In genomic region chr6:125325337-125325736, GRCm38 (mm10) we compare ENCODE assay signal across 19 mouse cellular contexts. TPM values are rescaled to one million over a fixed set of nuclear protein-coding genes. Genes with fewer than 3 reads are reported as not detected.
A peak's percentile ranks its signal among the peaks of the same experiment; 100 is the strongest.
DNase-seq lines count a peak whose midpoint lies in the region; ATAC-seq and TF ChIP-seq lines count a peak whose summit lies in the region.
"Had no signal": no experiment of that assay in that cellular context is flagged by ENCODE, and none has a peak within 500 bp of the region (broad histone marks: within the 10 kb centered on the region; RNA-seq: fewer than 3 reads in every experiment).

No protein-coding gene starts in this region.

- peaks cover 25% of the 10 kb centered on the region for H3K4me1 ChIP-seq in hindbrain, embryonic 10.5 days (replicated peaks)
- H3K4me1 ChIP-seq in hindbrain, embryonic 13.5 days (replicated peaks): peaks cover 10% of the 10 kb centered on the region
- no peaks in the 10 kb centered on the region for H3K4me1 ChIP-seq in lung, postnatal 0 days (ENCODE audit: insufficient read depth, low read depth, low read length)
- peaks cover 8% of the 10 kb centered on the region; the same call in 1 of the 2 replicates for H3K4me1 ChIP-seq in liver, postnatal 0 days (ENCODE audit: insufficient read depth)

- H3K9me3 ChIP-seq in hindbrain, embryonic 10.5 days: no peaks in the 10 kb centered on the region
- H3K9me3 ChIP-seq in hindbrain, embryonic 13.5 days: no peaks in the 10 kb centered on the region
- H3K9me3 ChIP-seq in lung, postnatal 0 days (ENCODE audit: low read length): no peaks in the 10 kb centered on the region
- no peaks in the 10 kb centered on the region for H3K9me3 ChIP-seq in liver, postnatal 0 days (ENCODE audit: low read length)
- H3K9me3 ChIP-seq: megakaryocyte, embryonic 14.5 days had no signal

- no peak overlapping the region for H3K4me3 ChIP-seq in hindbrain, embryonic 10.5 days
- no peak overlapping the region for H3K4me3 ChIP-seq in hindbrain, embryonic 13.5 days
- H3K4me3 ChIP-seq in lung, postnatal 0 days (ENCODE audit: low read depth, low read length): peak overlapping the region; percentile 10
- H3K4me3 ChIP-seq in liver, postnatal 0 days (ENCODE audit: low read depth, low read length): no peak overlapping the region
- H3K4me3 ChIP-seq: gastrocnemius, adult 2 months; megakaryocyte, embryonic 14.5 days had no signal

- 80% methylated on average over 6 of the region's 6 CpGs for WGBS in hindbrain, embryonic 10.5 days
- WGBS in hindbrain, embryonic 13.5 days: 68% methylated on average over 6 of the region's 6 CpGs
- WGBS in lung, postnatal 0 days: 36% methylated on average over 6 of the region's 6 CpGs
- 41% methylated on average over 6 of the region's 6 CpGs for WGBS in liver, postnatal 0 days (ENCODE audit: insufficient replicate concordance)

- no peak overlapping the region for H3K9ac ChIP-seq in hindbrain, embryonic 13.5 days
- H3K9ac ChIP-seq in lung, postnatal 0 days (replicated peaks; ENCODE audit: low read depth): no peak overlapping the region; the same call in 1 of the 2 replicates
- H3K9ac ChIP-seq in liver, postnatal 0 days (replicated peaks): no peak overlapping the region
- H3K9ac ChIP-seq: liver, embryonic 14.5 days had no signal

- no peak for TF ChIP-seq EP300 in lung, postnatal 0 days (IDR thresholded peaks at IDR 0.05)
- TF ChIP-seq EP300 in liver, postnatal 0 days (IDR thresholded peaks at IDR 0.05; ENCODE audit: low read depth): no peak

- ATAC-seq in hindbrain, embryonic 13.5 days (ENCODE audit: low FRiP score): no peak
- no peak for ATAC-seq in lung, postnatal 0 days
- 0 out of 2 replicates have a peak, but pooled peaks have one; percentile 13 for ATAC-seq in liver, postnatal 0 days
- no peak for ATAC-seq in megakaryocyte, adult 5-6 weeks (ENCODE audit: poor library complexity, severe bottlenecking)
- ATAC-seq: hindbrain, postnatal 0 days had no signal

- no peak for TF ChIP-seq CTCF in lung, postnatal 0 days (IDR thresholded peaks at IDR 0.05)
- no peak for TF ChIP-seq CTCF in liver, postnatal 0 days (IDR thresholded peaks at IDR 0.05; ENCODE audit: low read depth)

- H3K27me3 ChIP-seq in hindbrain, embryonic 10.5 days (ENCODE audit: insufficient read depth, poor library complexity, severe bottlenecking): peaks cover 65% of the 10 kb centered on the region
- H3K27me3 ChIP-seq in hindbrain, embryonic 13.5 days: peaks cover 39% of the 10 kb centered on the region
- H3K27me3 ChIP-seq in lung, postnatal 0 days (replicated peaks; ENCODE audit: insufficient read depth, low read length): no peaks in the 10 kb centered on the region
- peaks cover 19% of the 10 kb centered on the region for H3K27me3 ChIP-seq in liver, postnatal 0 days (ENCODE audit: insufficient read depth, low read length)

- no peak for DNase-seq in hindbrain, embryonic 10.5 days (ENCODE audit: low spot score)
- DNase-seq in lung, postnatal 0 days (ENCODE audit: low spot score): peak; percentile 61
- no peak for DNase-seq in lung, postnatal 36 days
- peak; percentile 59 for DNase-seq in adrenal gland, postnatal 36 days
- no peak for DNase-seq in liver, postnatal 0 days
- DNase-seq: cerebellum, postnatal 10 days; gastrocnemius, adult 2 months; heart, postnatal 36 days; layer of hippocampus, postnatal 36 days; thymus, adult 2 months had no signal

- no peak overlapping the region for H3K4me2 ChIP-seq in hindbrain, embryonic 13.5 days
- H3K4me2 ChIP-seq in lung, postnatal 0 days (replicated peaks; ENCODE audit: low read depth, low read length): peak overlapping the region; percentile 46
- H3K4me2 ChIP-seq in liver, postnatal 0 days (ENCODE audit: low read depth, low read length): no peak overlapping the region

- 0 out of 2 replicates have a peak overlapping the region, but pooled peaks have one; percentile 18 for H3K27ac ChIP-seq in hindbrain, embryonic 10.5 days
- H3K27ac ChIP-seq in hindbrain, embryonic 13.5 days: no peak overlapping the region
- no peak overlapping the region for H3K27ac ChIP-seq in lung, postnatal 0 days (ENCODE audit: low read length)
- no peak overlapping the region for H3K27ac ChIP-seq in liver, postnatal 0 days (ENCODE audit: low read depth)
- H3K27ac ChIP-seq: gastrocnemius, adult 2 months; hindbrain, postnatal 0 days; liver, embryonic 14.5 days had no signal

- H3K36me3 ChIP-seq in hindbrain, embryonic 10.5 days: no peaks in the 10 kb centered on the region
- no peaks in the 10 kb centered on the region for H3K36me3 ChIP-seq in hindbrain, embryonic 13.5 days
- no peaks in the 10 kb centered on the region for H3K36me3 ChIP-seq in lung, postnatal 0 days (ENCODE audit: insufficient read depth, low read length)
- no peaks in the 10 kb centered on the region for H3K36me3 ChIP-seq in liver, postnatal 0 days (replicated peaks; ENCODE audit: insufficient read depth, low read length)

RNA-seq across cellular contexts. Expression of gene Scnn1a, which starts 4.9 kb away (rescaled TPM):
- 0.40 and 0.42 TPM in 2 replicates for polyA plus RNA-seq in hindbrain, embryonic 10.5 days (2016; fragmentation: Nextera tagmentation; extraction: Ambion mirVana)
- 0.29 and 0.31 TPM in 2 replicates for polyA plus RNA-seq in hindbrain, embryonic 13.5 days (2015; fragmentation: Nextera tagmentation; extraction: Ambion mirVana)
- 106 and 123 TPM in 2 replicates for polyA plus RNA-seq in lung, postnatal 0 days (2015; fragmentation: Nextera tagmentation; extraction: Ambion mirVana)
- 1 to 10 TPM; 1.1 to 1.5 TPM for total RNA-seq in adrenal gland, postnatal 36 days (2021)
- 0.76 and 1.1 TPM in 2 replicates for polyA plus RNA-seq in liver, postnatal 0 days (2015; fragmentation: Nextera tagmentation; extraction: Ambion mirVana)
- total RNA-seq in megakaryocyte, adult 5-6 weeks (2015): 9.0 and 9.5 TPM in 2 replicates
- 0.99 and 1.6 TPM in 2 replicates for total RNA-seq in megakaryocyte, adult 5-6 weeks (2017)

RNA-seq across cellular contexts. Expression of gene Ltbr, which starts 11.7 kb away (rescaled TPM):
- 21.0 and 22.7 TPM in 2 replicates for polyA plus RNA-seq in hindbrain, embryonic 10.5 days (2016; fragmentation: Nextera tagmentation; extraction: Ambion mirVana)
- polyA plus RNA-seq in hindbrain, embryonic 13.5 days (2015; fragmentation: Nextera tagmentation; extraction: Ambion mirVana): 13.5 and 15.2 TPM in 2 replicates
- 96.7 and 100 TPM in 2 replicates for polyA plus RNA-seq in lung, postnatal 0 days (2015; fragmentation: Nextera tagmentation; extraction: Ambion mirVana)
- 10 to 100 TPM; 76.7 to 87.4 TPM for total RNA-seq in adrenal gland, postnatal 36 days (2021)
- 31.8 TPM in 2 replicates for polyA plus RNA-seq in liver, postnatal 0 days (2015; fragmentation: Nextera tagmentation; extraction: Ambion mirVana)
- 30.0 and 30.6 TPM in 2 replicates for total RNA-seq in megakaryocyte, adult 5-6 weeks (2015)
- total RNA-seq in megakaryocyte, adult 5-6 weeks (2017): 57.1 and 59.9 TPM in 2 replicates

RNA-seq across cellular contexts. Expression of gene Tnfrsf1a, which starts 23.8 kb away (rescaled TPM):
- 26.8 and 27.1 TPM in 2 replicates for polyA plus RNA-seq in hindbrain, embryonic 10.5 days (2016; fragmentation: Nextera tagmentation; extraction: Ambion mirVana)
- 15.1 and 15.7 TPM in 2 replicates for polyA plus RNA-seq in hindbrain, embryonic 13.5 days (2015; fragmentation: Nextera tagmentation; extraction: Ambion mirVana)
- 107 and 108 TPM in 2 replicates for polyA plus RNA-seq in lung, postnatal 0 days (2015; fragmentation: Nextera tagmentation; extraction: Ambion mirVana)
- total RNA-seq in adrenal gland, postnatal 36 days (2021): 100 to 1,000 TPM; 242 to 262 TPM
- 40.5 and 41.1 TPM in 2 replicates for polyA plus RNA-seq in liver, postnatal 0 days (2015; fragmentation: Nextera tagmentation; extraction: Ambion mirVana)
- total RNA-seq in megakaryocyte, adult 5-6 weeks (2015): 96.4 and 101 TPM in 2 replicates
- total RNA-seq in megakaryocyte, adult 5-6 weeks (2017): 90.2 and 116 TPM in 2 replicates

RNA-seq across cellular contexts. Expression of gene Tuba3a, which starts 39.5 kb away (rescaled TPM):
- 0.17 TPM in 1 of 2 replicates, not detected in the other for polyA plus RNA-seq in hindbrain, embryonic 10.5 days (2016; fragmentation: Nextera tagmentation; extraction: Ambion mirVana)
- polyA plus RNA-seq in hindbrain, embryonic 13.5 days (2015; fragmentation: Nextera tagmentation; extraction: Ambion mirVana): not detected in 2 replicates
- polyA plus RNA-seq in lung, postnatal 0 days (2015; fragmentation: Nextera tagmentation; extraction: Ambion mirVana): not detected in 2 replicates
- total RNA-seq in adrenal gland, postnatal 36 days (2021): not detected
- polyA plus RNA-seq in liver, postnatal 0 days (2015; fragmentation: Nextera tagmentation; extraction: Ambion mirVana): not detected in 2 replicates
- total RNA-seq in megakaryocyte, adult 5-6 weeks (2015): not detected in 2 replicates
- total RNA-seq in megakaryocyte, adult 5-6 weeks (2017): not detected in 2 replicates
- total RNA-seq: gastrocnemius, adult 2 months; heart, adult 18-20 months; heart, postnatal 36 days; hindbrain, postnatal 0 days; layer of hippocampus, postnatal 36 days; left cerebral cortex, postnatal 25 days; midbrain, postnatal 0 days had no signal
- polyA plus RNA-seq: hindbrain, postnatal 0 days; kidney, embryonic 14.5 days; liver, embryonic 14.5 days; midbrain, postnatal 0 days had no signal

RNA-seq across cellular contexts. Expression of gene Plekhg6, which starts 55.3 kb away (rescaled TPM):
- polyA plus RNA-seq in hindbrain, embryonic 10.5 days (2016; fragmentation: Nextera tagmentation; extraction: Ambion mirVana): 0.13 and 0.20 TPM in 2 replicates
- polyA plus RNA-seq in hindbrain, embryonic 13.5 days (2015; fragmentation: Nextera tagmentation; extraction: Ambion mirVana): 0.12 TPM in 2 replicates
- polyA plus RNA-seq in lung, postnatal 0 days (2015; fragmentation: Nextera tagmentation; extraction: Ambion mirVana): 0.50 and 0.82 TPM in 2 replicates
- total RNA-seq in adrenal gland, postnatal 36 days (2021): under 1 TPM in 1 of 2 experiments, not detected in 1; 0.36 TPM
- polyA plus RNA-seq in liver, postnatal 0 days (2015; fragmentation: Nextera tagmentation; extraction: Ambion mirVana): 1.1 and 1.2 TPM in 2 replicates
- total RNA-seq in megakaryocyte, adult 5-6 weeks (2015): not detected in 2 replicates
- total RNA-seq in megakaryocyte, adult 5-6 weeks (2017): not detected in 2 replicates
- total RNA-seq: gastrocnemius, adult 2 months; heart, adult 18-20 months; heart, postnatal 36 days had no signal

Comparison
In these comparisons a context has a peak if more than half of its experiments do, and no peak if none do; other contexts are left out.
1. DNase-seq: peak in lung, postnatal 0 days (single experiment) and adrenal gland, postnatal 36 days (2 of 2); none in hindbrain, embryonic 10.5 days (single experiment), lung, postnatal 36 days (single experiment) and liver, postnatal 0 days (single experiment).
2. RNA of gene Scnn1a, which starts 4.9 kb away (polyA plus RNA-seq): 106 to 123 TPM in lung, postnatal 0 days; 0.76 to 1.1 TPM in liver, postnatal 0 days, 0.40 to 0.42 TPM in hindbrain, embryonic 10.5 days and 0.29 to 0.31 TPM in hindbrain, embryonic 13.5 days; every median in the first group is over 10 times any median in the second.